Mouse (Mus musculus) MEL (cell line): ENCODE results near the gene Gstp3. TPM values are rescaled to one million over a fixed set of nuclear protein-coding genes. Genes with fewer than 3 reads are reported as not detected.
A peak's percentile ranks its signal among the peaks of the same experiment; 100 is the strongest.

Experiments
- DNase-seq: peaks from one replicate; pipeline ENCODE4 v3.0.0; 2011; ENCODE audit warnings: low read depth, low spot score
- H3K27ac ChIP-seq: 2 replicates; pipeline ENCODE4 v1.5.1; 2012; ENCODE audit warnings: low read depth, mild to moderate bottlenecking, control low read depth, low read length, moderate library complexity; ENCODE audit not compliant: control insufficient read depth
- H3K27me3 ChIP-seq, 2 experiments: fragments of 150-350 bp in 1 of 2; sonication (generic) in 1 of 2; 2 replicates each; pipeline ENCODE4 v1.6.1; 2012; ENCODE audit warnings: low read length in 2 of 2, mild to moderate bottlenecking in 2 of 2, improper control_type of control experiment in 1 of 2, moderate library complexity in 1 of 2; ENCODE audit not compliant: insufficient read depth in 2 of 2, control insufficient read depth in 1 of 2
- H3K36me3 ChIP-seq, 2 experiments: 2 replicates each; pipeline ENCODE4 v1.6.1; 2012 to 2014; ENCODE audit warnings: low read length in 2 of 2, improper control_type of control experiment in 1 of 2, inconsistent platforms in 1 of 2, mild to moderate bottlenecking in 1 of 2; ENCODE audit not compliant: insufficient read depth in 2 of 2, control insufficient read depth in 1 of 2
- H3K4me1 ChIP-seq, 2 experiments: fragments of 150-350 bp in 1 of 2; sonication (generic) in 1 of 2; 2 replicates each; pipeline ENCODE4 v1.6.1; 2012; ENCODE audit warnings: low read length in 2 of 2, improper control_type of control experiment in 1 of 2, mild to moderate bottlenecking in 1 of 2; ENCODE audit not compliant: insufficient read depth in 2 of 2, control insufficient read depth in 1 of 2
- H3K4me3 ChIP-seq, 2 experiments: fragments of 150-350 bp in 1 of 2; sonication (generic) in 1 of 2; 2 replicates each; pipeline ENCODE4 v1.5.1; 2012; ENCODE audit warnings: low read depth in 2 of 2, low read length in 2 of 2, mild to moderate bottlenecking in 2 of 2, moderate library complexity in 2 of 2, control low read depth in 1 of 2, improper control_type of control experiment in 1 of 2; ENCODE audit not compliant: control insufficient read depth in 1 of 2, insufficient read depth in 1 of 2
- H3K79me2 ChIP-seq: 2 replicates; pipeline ENCODE4 v1.6.1; 2012; ENCODE audit warnings: mild to moderate bottlenecking, low read length, moderate library complexity; ENCODE audit not compliant: control insufficient read depth, poor library complexity, insufficient read depth
- H3K9ac ChIP-seq: 2 replicates; pipeline ENCODE4 v1.6.1; 2012; ENCODE audit warnings: low read depth, mild to moderate bottlenecking, control low read depth, low read length, moderate library complexity; ENCODE audit not compliant: control insufficient read depth, poor library complexity, severe bottlenecking
- H3K9me3 ChIP-seq: fragments of 150-350 bp; sonication (generic); replicated peaks from 2 replicates; pipeline ENCODE4 v1.6.1; 2012; ENCODE audit warnings: mild to moderate bottlenecking, low read length, improper control_type of control experiment, moderate library complexity; ENCODE audit not compliant: insufficient read depth
- BHLHE40 ChIP-seq: IDR thresholded peaks from 2 replicates; pipeline ENCODE4 v1.6.1; 2012; ENCODE audit warnings: low read depth, mild to moderate bottlenecking, inconsistent platforms, low read length, improper control_type of control experiment, borderline replicate concordance
- CHD1 ChIP-seq: IDR thresholded peaks from 2 replicates; pipeline ENCODE4 v1.6.1; 2012; ENCODE audit warnings: low read depth, mild to moderate bottlenecking, inconsistent platforms, low read length, improper control_type of control experiment
- CHD2 ChIP-seq: IDR thresholded peaks from 2 replicates; pipeline ENCODE4 v1.6.1; 2011; ENCODE audit warnings: low read length, improper control_type of control experiment
- CTCF ChIP-seq, 3 experiments: IDR thresholded peaks in 2 of 3; conservative IDR thresholded peaks in 1 of 3; 2 replicates each; pipeline ENCODE4 v1.5.1; 2011 to 2012; ENCODE audit warnings: low read length in 3 of 3, low read depth in 2 of 3, mild to moderate bottlenecking in 2 of 3, improper control_type of control experiment in 1 of 3, inconsistent platforms in 1 of 3, mixed read lengths in 1 of 3, moderate library complexity in 1 of 3; ENCODE audit not compliant: control insufficient read depth in 1 of 3, insufficient read depth in 1 of 3, poor library complexity in 1 of 3, severe bottlenecking in 1 of 3
- E2F4 ChIP-seq: IDR thresholded peaks from 2 replicates; pipeline ENCODE4 v1.6.1; 2011; ENCODE audit warnings: low read depth, low read length, improper control_type of control experiment, borderline replicate concordance
- EP300 ChIP-seq, 2 experiments: IDR thresholded peaks; 2 replicates each; pipeline ENCODE4 v1.6.1; 2011; ENCODE audit warnings: improper control_type of control experiment in 2 of 2, low read length in 2 of 2, low read depth in 1 of 2, mild to moderate bottlenecking in 1 of 2
- GABPA ChIP-seq: IDR thresholded peaks from 2 replicates; pipeline ENCODE4 v1.6.1; 2012; ENCODE audit warnings: low read depth, mild to moderate bottlenecking, inconsistent platforms, low read length, improper control_type of control experiment, moderate library complexity
- KAT2A ChIP-seq: conservative IDR thresholded peaks from 2 replicates; pipeline ENCODE4 v1.6.1; 2012; ENCODE audit warnings: low read depth, low read length, improper control_type of control experiment, inconsistent platforms
- MAFK ChIP-seq: IDR thresholded peaks from 2 replicates; pipeline ENCODE4 v1.6.1; 2011; ENCODE audit warnings: low read depth, mild to moderate bottlenecking, low read length, improper control_type of control experiment, borderline replicate concordance
- MAX ChIP-seq: IDR thresholded peaks from 2 replicates; pipeline ENCODE4 v1.6.1; 2011; ENCODE audit warnings: low read length, improper control_type of control experiment
- MXI1 ChIP-seq: IDR thresholded peaks from 2 replicates; pipeline ENCODE4 v1.6.1; 2011; ENCODE audit warnings: mild to moderate bottlenecking, low read depth, low read length, improper control_type of control experiment
- MYB ChIP-seq: IDR thresholded peaks from 2 replicates; pipeline ENCODE4 v1.6.1; 2011; ENCODE audit warnings: mild to moderate bottlenecking, low read depth, low read length, improper control_type of control experiment
- NELFE ChIP-seq: IDR thresholded peaks from 2 replicates; pipeline ENCODE4 v1.6.1; 2011; ENCODE audit warnings: low read depth, low read length, improper control_type of control experiment
- POLR2AphosphoS2 ChIP-seq: IDR thresholded peaks from 2 replicates; pipeline ENCODE4 v1.6.1; 2011; ENCODE audit warnings: low read length, improper control_type of control experiment
- RCOR1 ChIP-seq: IDR thresholded peaks from 2 replicates; pipeline ENCODE4 v1.6.1; 2012; ENCODE audit warnings: low read depth, mild to moderate bottlenecking, inconsistent platforms, low read length, improper control_type of control experiment
- SMC3 ChIP-seq: IDR thresholded peaks from 2 replicates; pipeline ENCODE4 v1.6.1; 2011; ENCODE audit warnings: low read depth, low read length, improper control_type of control experiment
- TBP ChIP-seq: IDR thresholded peaks from 2 replicates; pipeline ENCODE4 v1.8.0; 2011; ENCODE audit warnings: low read depth, low read length, improper control_type of control experiment
- TCF12 ChIP-seq: IDR thresholded peaks from 2 replicates; pipeline ENCODE4 v1.6.1; 2014; ENCODE audit warnings: low read depth, mild to moderate bottlenecking, inconsistent platforms, low read length, improper control_type of control experiment, moderate library complexity
- USF1 ChIP-seq: IDR thresholded peaks from 2 replicates; pipeline ENCODE4 v1.6.1; 2014; ENCODE audit warnings: low read depth, mild to moderate bottlenecking, inconsistent platforms, low read length, improper control_type of control experiment, moderate library complexity
- ZNF384 ChIP-seq: IDR thresholded peaks from 2 replicates; pipeline ENCODE4 v1.6.1; 2012; ENCODE audit warnings: low read depth, mild to moderate bottlenecking, inconsistent platforms, low read length, improper control_type of control experiment
- polyA plus RNA-seq, 2 experiments: library from polyadenylated mRNA; stranded (reverse) in 1 of 2; unstranded in 1 of 2; fragments of >175 nt in 1 of 2; fragments of >200 nt in 1 of 2; gene quantifications; 2 replicates each; pipeline versions ENCODE4 v1.2.1 to v1.2.4; 2012; ENCODE audit warnings: low replicate concordance in 2 of 2, low read depth in 1 of 2; ENCODE audit not compliant: insufficient read length in 2 of 2, insufficient read depth in 1 of 2, missing spikeins in 1 of 2
- total RNA-seq: library from RNA; depleted of rRNA; stranded (reverse); fragments of 300-350 nt; gene quantifications from 2 replicates; pipeline ENCODE4 v1.2.3, GENCODE M21; 2012; rRNA removed

The Gstp3 gene
- total RNA-seq (not detected in 2 replicates), polyA plus RNA-seq (under 1 TPM in 1 of 2 experiments, not detected in 1; 0.84 TPM)

DNA sequence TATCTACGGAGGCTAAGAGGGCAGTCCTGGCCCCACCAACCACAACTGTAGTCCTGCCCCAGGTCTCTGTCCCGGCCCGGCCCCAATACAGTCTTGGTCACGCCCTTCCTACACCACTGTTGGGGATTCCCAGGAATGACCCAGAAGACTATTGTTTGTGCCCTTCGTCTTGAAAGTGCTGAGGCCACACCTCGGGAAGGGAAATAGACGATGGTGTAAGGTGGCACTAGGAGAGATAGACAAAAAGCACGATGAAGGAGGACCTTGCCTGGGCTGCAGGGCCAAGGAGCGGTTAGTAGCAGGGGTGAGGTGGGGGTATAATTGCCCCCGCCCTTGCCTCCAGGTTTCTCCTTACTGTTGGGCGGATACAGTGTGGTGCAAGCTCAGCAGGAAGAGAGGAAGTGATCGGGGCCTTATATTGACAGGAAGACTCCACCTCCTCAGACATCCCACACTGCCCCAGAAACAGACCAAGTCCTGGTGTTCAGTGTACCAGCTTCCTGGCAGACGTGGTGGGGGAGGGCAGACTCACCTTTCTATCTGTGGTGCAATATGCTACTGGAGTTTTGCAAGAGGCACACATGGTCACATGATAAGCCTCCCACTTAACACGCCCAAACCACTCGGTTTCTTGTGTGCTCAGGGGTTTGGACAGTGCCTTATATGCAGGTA, at the start of gene Gstp3:
Gstp3 (minus strand) TSS at position 501 of the 672 bp plus-strand sequence.
- Histone ChIP-seq H3K9me3 (no peaks in the 10 kb centered on the region), H3K36me3 (peaks cover 0 to 2% of the 10 kb centered on the region in 2 experiments; a peak in 2 of 4 replicates), H3K27me3 (peaks cover 0 to 3% of the 10 kb centered on the region in 2 experiments; a peak in 1 of 4 replicates), H3K9ac (no peak within 1 kb of the TSS), H3K79me2 (no peaks in the 10 kb centered on the region), H3K4me1 (peaks cover 3 to 10% of the 10 kb centered on the region in 2 experiments; a peak in 3 of 4 replicates)
- peak; percentile 32 for DNase-seq
- TF ChIP-seq SMC3 (no peak), EP300 (IDR thresholded peaks at IDR 0.05; ENCODE audit: low read depth in 1 of 2, low read length in 2 of 2) (peak in 1 of 2 experiments; percentile 33; a peak in 1 of 4 replicates), USF1 (peak; percentile 75; the same call in 1 of the 2 replicates)
- TF ChIP-seq, all 39 proteins: peak for 2
- H3K27ac ChIP-seq: no peak within 1 kb of the TSS
- H3K4me3 ChIP-seq: no peak within 1 kb of the TSS

DNA sequence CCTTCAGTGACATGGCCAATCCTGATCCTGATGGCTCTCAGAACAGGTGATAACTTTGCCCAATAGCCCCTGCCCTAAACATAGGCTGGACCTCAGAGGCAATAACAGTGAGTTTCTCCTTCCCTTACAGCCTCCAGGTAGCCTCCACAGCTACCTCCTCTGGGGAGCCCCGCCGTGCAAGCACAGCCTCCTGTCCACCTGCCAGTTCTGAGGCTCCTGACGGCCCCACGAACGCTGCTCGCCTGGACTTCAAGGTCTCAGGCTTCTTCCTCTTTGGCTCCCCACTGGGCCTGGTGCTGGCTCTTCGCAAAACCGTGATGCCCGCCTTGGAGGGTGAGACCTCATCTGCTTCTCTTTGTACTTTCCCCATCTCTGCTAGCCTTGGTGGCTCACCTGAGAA, 49.2 kb upstream of the Gstp3 start:
- Histone ChIP-seq H3K9ac (no peak overlapping the region), H3K9me3 (no peaks in the 10 kb centered on the region), H3K4me1 (peaks cover 5 to 10% of the 10 kb centered on the region in 2 experiments), H3K79me2 (no peaks in the 10 kb centered on the region), H3K27ac (no peak overlapping the region), H3K27me3 (no peaks in the 10 kb centered on the region), H3K36me3 (peaks cover 0 to 9% of the 10 kb centered on the region in 2 experiments; a peak in 2 of 4 replicates), H3K4me3 (no peak overlapping the region)
- no peak for TF ChIP-seq CHD1
- no peak for TF ChIP-seq TCF12
- TF ChIP-seq BHLHE40: no peak
- TF ChIP-seq CTCF (IDR thresholded peaks at IDR 0.05 in 2 of 3, conservative IDR thresholded peaks at IDR 0.05 in 1 of 3; ENCODE audit: control insufficient read depth in 1 of 3, insufficient read depth in 1 of 3, low read depth in 2 of 3, low read length in 3 of 3, poor library complexity in 1 of 3, severe bottlenecking in 1 of 3): no peak
- TF ChIP-seq RCOR1: no peak
- DNase-seq: no peak

DNA sequence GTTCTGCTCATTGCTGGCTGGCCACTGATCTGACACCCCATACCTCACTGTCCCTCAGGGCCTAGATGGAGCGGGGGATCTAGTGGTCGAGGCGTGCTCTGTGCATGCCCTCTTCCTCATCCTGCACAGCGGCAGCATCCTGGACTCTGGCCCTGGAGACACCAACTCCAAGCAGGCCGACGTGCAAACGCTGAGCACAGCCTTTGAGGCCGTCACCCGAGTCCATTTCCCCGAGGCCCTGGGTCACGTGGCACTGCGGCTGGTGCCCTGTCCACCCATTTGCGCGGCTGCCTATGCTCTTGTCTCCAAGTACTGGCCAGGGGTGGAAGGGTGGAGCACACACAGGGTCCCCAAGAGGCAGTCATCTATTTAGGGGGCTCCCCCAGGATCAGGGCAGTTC, 47.3 kb upstream of the Gstp3 start:
- Histone ChIP-seq H3K36me3 (no peaks in the 10 kb centered on the region), H3K9me3 (no peaks in the 10 kb centered on the region), H3K27me3 (no peaks in the 10 kb centered on the region), H3K4me3 (no peak overlapping the region), H3K27ac (no peak overlapping the region), H3K79me2 (0 out of 2 replicates have a peak, but pooled peaks cover 1% of the 10 kb centered on the region), H3K4me1 (no peaks in the 10 kb centered on the region), H3K9ac (no peak overlapping the region)
- no peak for DNase-seq
- no peak for TF ChIP-seq KAT2A
- TF ChIP-seq NELFE: no peak
- TF ChIP-seq TBP: no peak
- TF ChIP-seq CHD2: no peak
- no peak for TF ChIP-seq GABPA
- no peak for TF ChIP-seq MYB
- TF ChIP-seq POLR2AphosphoS2: no peak
- no peak for TF ChIP-seq E2F4
- TF ChIP-seq MXI1: no peak
- TF ChIP-seq TCF12: no peak
- TF ChIP-seq EP300 (IDR thresholded peaks at IDR 0.05; ENCODE audit: low read depth in 1 of 2, low read length in 2 of 2): no peak
- no peak for TF ChIP-seq MAX
- TF ChIP-seq MAFK: no peak
- no peak for TF ChIP-seq ZNF384
- no peak for TF ChIP-seq SMC3
